Mouse (Mus musculus) intestine, postnatal 0 days (tissue): ENCODE measurements at regions not wholly inside any gene's neighbourhood (a gene's known extent, or its start where the extent isn't known, plus 50 kb on each side); places are given as distances from the start of the nearest gene placed in this dataset.

Experiments
- ATAC-seq: fragments of 200-750 bp; cut with Nextera tagmentation; 2 replicates; pipeline ENCODE4 v1.8.0; 2017; ENCODE audit warnings: mild to moderate bottlenecking, moderate TSS enrichment, moderate library complexity
- H3K27ac ChIP-seq: fragments of 300-500 bp; sonication (generic); 2 replicates; pipeline ENCODE4 v1.5.1; 2014; ENCODE audit warnings: mild to moderate bottlenecking, low read depth, low read length, moderate library complexity
- H3K27me3 ChIP-seq: fragments of 300-500 bp; sonication (generic); replicated peaks from 2 replicates; pipeline ENCODE4 v1.6.1; 2014; ENCODE audit warnings: low read length, mixed read lengths; ENCODE audit not compliant: control insufficient read depth, insufficient read depth
- H3K36me3 ChIP-seq: fragments of 300-500 bp; sonication (generic); 2 replicates; pipeline ENCODE4 v1.6.1; 2014; ENCODE audit warnings: mild to moderate bottlenecking, moderate library complexity; ENCODE audit not compliant: control insufficient read depth, insufficient read depth
- H3K4me1 ChIP-seq: fragments of 300-500 bp; sonication (generic); replicated peaks from 2 replicates; pipeline ENCODE4 v1.6.1; 2014; ENCODE audit warnings: antibody characterized with exemption, low read length, mixed read lengths; ENCODE audit not compliant: control insufficient read depth, insufficient read depth
- H3K4me2 ChIP-seq: fragments of 300-500 bp; sonication (generic); replicated peaks from 2 replicates; pipeline ENCODE4 v1.6.1; 2014; ENCODE audit warnings: low read depth, mild to moderate bottlenecking, moderate library complexity
- H3K4me3 ChIP-seq: fragments of 300-500 bp; sonication (generic); 2 replicates; pipeline ENCODE4 v1.5.1; 2014; ENCODE audit warnings: low read depth, low read length
- H3K9ac ChIP-seq: fragments of 300-500 bp; sonication (generic); 2 replicates; pipeline ENCODE4 v1.6.1; 2014; ENCODE audit warnings: mild to moderate bottlenecking, low read depth, low read length
- H3K9me3 ChIP-seq: fragments of 300-500 bp; sonication (generic); 2 replicates; pipeline ENCODE4 v1.6.1; 2016; ENCODE audit warnings: mixed run types; ENCODE audit not compliant: control insufficient read depth
- CTCF ChIP-seq: sonication (generic); IDR thresholded peaks from 2 replicates; pipeline ENCODE4 v1.5.1; 2016; ENCODE audit warnings: low read depth, mild to moderate bottlenecking, control low read depth, antibody characterized with exemption, moderate library complexity
- WGBS: fragments of 180-500 bp; shearing (Covaris S2); extraction: QIAGEN DNeasy Blood & Tissue Kit; methylation state at CpG from one replicate; pipeline ENCODE4 v1.1.7; 2014; 5-methylcytosine and 5-hydroxymethylcytosine counted together

- Histone ChIP-seq H3K27me3 (no peaks in the 10 kb centered on the region), H3K4me2 (no peak overlapping the region), H3K9ac (no peak overlapping the region), H3K4me1 (no peaks in the 10 kb centered on the region), H3K36me3 (no peaks in the 10 kb centered on the region), H3K9me3 (no peaks in the 10 kb centered on the region), H3K27ac (no peak overlapping the region), H3K4me3 (no peak overlapping the region)
- ATAC-seq: no peak
- WGBS: 68% methylated on average over 3 of the region's 3 CpGs
- no peak for TF ChIP-seq CTCF
These were observed 91.3 kb upstream of the Syt6 start for GRCm38 (mm10) chr3:103483762-103484161.

- no peak overlapping the region for H3K9ac ChIP-seq
- TF ChIP-seq CTCF: no peak
- H3K36me3 ChIP-seq: no peaks in the 10 kb centered on the region
- no peaks in the 10 kb centered on the region for H3K27me3 ChIP-seq
- 71% methylated on average over 4 of the region's 4 CpGs for WGBS
- H3K4me2 ChIP-seq: no peak overlapping the region
- H3K9me3 ChIP-seq: no peaks in the 10 kb centered on the region
- no peaks in the 10 kb centered on the region for H3K4me1 ChIP-seq
- H3K27ac ChIP-seq: no peak overlapping the region
- no peak overlapping the region for H3K4me3 ChIP-seq
- no peak for ATAC-seq
These were observed 85.2 kb upstream of the Syt6 start for GRCm38 (mm10) chr3:103489786-103490185.

GRCm38 (mm10) chr3:103490966-103491365 is 84.1 kb upstream of the Syt6 start:
- WGBS: 65% methylated on average over 4 of the region's 4 CpGs
- Histone ChIP-seq H3K4me3 (no peak overlapping the region), H3K4me2 (no peak overlapping the region), H3K9me3 (no peaks in the 10 kb centered on the region), H3K27ac (no peak overlapping the region), H3K9ac (no peak overlapping the region), H3K36me3 (no peaks in the 10 kb centered on the region), H3K27me3 (no peaks in the 10 kb centered on the region), H3K4me1 (no peaks in the 10 kb centered on the region)
- ATAC-seq: no peak
- no peak for TF ChIP-seq CTCF

- H3K4me3 ChIP-seq: no peak overlapping the region
- TF ChIP-seq CTCF: peak; percentile 18
- no peak overlapping the region for H3K4me2 ChIP-seq
- no peak overlapping the region for H3K9ac ChIP-seq
- 86% methylated on average over 3 of the region's 3 CpGs for WGBS
- no peaks in the 10 kb centered on the region for H3K27me3 ChIP-seq
- H3K9me3 ChIP-seq: no peaks in the 10 kb centered on the region
- no peak for ATAC-seq
- H3K36me3 ChIP-seq: no peaks in the 10 kb centered on the region
- H3K27ac ChIP-seq: no peak overlapping the region
- no peaks in the 10 kb centered on the region for H3K4me1 ChIP-seq
These were observed 82.8 kb upstream of the Syt6 start for GRCm38 (mm10) chr3:103492211-103492610.

GRCm38 (mm10) chr3:103493623-103494022 is 81.4 kb upstream of the Syt6 start:
- Histone ChIP-seq H3K9ac (no peak overlapping the region), H3K36me3 (no peaks in the 10 kb centered on the region), H3K27ac (peak overlapping the region; percentile 68), H3K9me3 (no peaks in the 10 kb centered on the region), H3K27me3 (no peaks in the 10 kb centered on the region), H3K4me3 (no peak overlapping the region), H3K4me2 (no peak overlapping the region), H3K4me1 (no peaks in the 10 kb centered on the region)
- ATAC-seq: peak; percentile 61
- WGBS: 85% methylated on average over 1 of the region's 1 CpGs
- TF ChIP-seq CTCF: no peak

GRCm38 (mm10) chr3:103494043-103494442 is 81.0 kb upstream of the Syt6 start:
- Histone ChIP-seq H3K4me1 (no peaks in the 10 kb centered on the region), H3K27me3 (no peaks in the 10 kb centered on the region), H3K4me2 (no peak overlapping the region), H3K27ac (peak overlapping the region; percentile 68), H3K9ac (no peak overlapping the region), H3K4me3 (no peak overlapping the region), H3K36me3 (no peaks in the 10 kb centered on the region), H3K9me3 (no peaks in the 10 kb centered on the region)
- WGBS: 65% methylated on average over 3 of the region's 3 CpGs
- peak; percentile 92 for ATAC-seq
- TF ChIP-seq CTCF: no peak

- Histone ChIP-seq H3K27ac (no peak overlapping the region), H3K4me3 (no peak overlapping the region), H3K36me3 (no peaks in the 10 kb centered on the region), H3K4me2 (no peak overlapping the region), H3K4me1 (no peaks in the 10 kb centered on the region), H3K9me3 (no peaks in the 10 kb centered on the region), H3K27me3 (no peaks in the 10 kb centered on the region), H3K9ac (no peak overlapping the region)
- ATAC-seq: no peak
- WGBS: 75% methylated on average over 6 of the region's 6 CpGs
- TF ChIP-seq CTCF: no peak
These were observed 78.9 kb upstream of the Syt6 start for GRCm38 (mm10) chr3:103496083-103496482.
